Mouse (Mus musculus): ENCODE results near the gene Lnpk.

GRCm38 (mm10) chr2:74617706-74618105 is 38.5 kb upstream of the Lnpk start:
- TF ChIP-seq TAL1 (IDR thresholded peaks at IDR 0.05; ENCODE audit: low read length) (no peak), GATA1 (IDR thresholded peaks at IDR 0.05; ENCODE audit: low read length) (no peak)

All from erythroblast, embryonic 14.5 days (primary cell).